Mouse (Mus musculus) ES-E14 (cell line): ENCODE results near the gene Gm9821.

Experiments used
- CHD2 ChIP-seq: IDR thresholded peaks from 2 replicates; pipeline ENCODE4 v1.6.1; 2014; ENCODE audit warnings: mild to moderate bottlenecking, low read depth, low read length, inconsistent platforms
- HCFC1 ChIP-seq: IDR thresholded peaks from 2 replicates; pipeline ENCODE4 v1.6.1; 2012; ENCODE audit warnings: low read length, inconsistent platforms, borderline replicate concordance; ENCODE audit not compliant: insufficient read depth
- MAFK ChIP-seq: IDR thresholded peaks from 2 replicates; pipeline ENCODE4 v1.6.1; 2014; ENCODE audit warnings: mild to moderate bottlenecking, low read depth, low read length, inconsistent platforms; ENCODE audit not compliant: insufficient read depth
- ZC3H11A ChIP-seq: IDR thresholded peaks from 2 replicates; pipeline ENCODE4 v1.6.1; 2012; ENCODE audit warnings: low read depth, mild to moderate bottlenecking, inconsistent platforms, low read length, borderline replicate concordance
- ZNF384 ChIP-seq: IDR thresholded peaks from 2 replicates; pipeline ENCODE4 v1.6.1; 2012; ENCODE audit warnings: low read depth, low read length, inconsistent platforms

DNA sequence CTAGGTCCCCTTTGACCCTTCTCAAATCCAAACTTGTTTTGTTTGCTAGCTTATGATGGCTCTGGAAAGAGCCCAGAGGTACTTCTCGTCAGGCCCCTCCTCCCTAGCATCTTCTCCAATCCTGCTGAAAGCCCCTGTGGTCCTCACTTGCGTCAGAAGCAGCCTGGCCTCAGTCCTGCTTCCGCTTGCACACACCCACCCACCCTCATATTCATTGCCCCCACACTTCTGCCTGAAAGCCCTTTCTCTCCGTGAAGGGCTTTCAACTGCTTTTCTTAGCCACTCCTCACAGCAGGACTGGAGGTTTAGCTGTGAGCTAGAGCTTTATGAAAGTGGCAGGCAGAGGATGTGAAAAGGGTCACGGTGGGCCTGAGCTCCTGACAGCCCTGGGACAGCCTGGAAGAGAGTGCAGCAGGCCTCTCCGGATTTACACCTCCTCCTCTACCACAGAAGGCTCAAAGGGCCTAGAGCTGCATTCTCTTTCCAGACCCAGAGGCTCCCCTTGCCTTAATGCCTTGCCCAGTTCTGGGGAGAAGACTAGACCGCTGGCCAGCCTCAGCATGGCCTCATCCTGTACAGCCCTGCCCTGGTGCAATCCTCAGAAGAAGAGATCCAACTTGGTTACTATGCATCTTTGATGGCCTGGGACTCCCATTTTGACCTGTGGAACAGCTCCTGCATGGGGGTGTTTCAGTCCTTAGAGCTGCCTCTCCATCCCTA, 28.1 kb downstream of the Gm9821 start:
- TF ChIP-seq CHD2 (no peak), HCFC1 (no peak), ZNF384 (no peak), MAFK (no peak), ZC3H11A (no peak)
